Mouse (Mus musculus) heart, postnatal 0 days (tissue): ENCODE results near the gene 1700001K19Rik. TPM values are rescaled to one million over a fixed set of nuclear protein-coding genes. Genes with fewer than 3 reads are reported as not detected.
"Not testable (repeated sequence)": the region's sequence is repeated elsewhere in the genome, so short reads cannot be mapped to it uniquely, and the experiment has no call there.

ENCODE experiments used
- ATAC-seq: fragments of 200-750 bp; cut with Nextera tagmentation; 2 replicates; pipeline ENCODE4 v1.8.0; 2017; ENCODE audit warnings: low read depth, moderate number of reproducible peaks, moderate library complexity; ENCODE audit not compliant: insufficient read depth
- DNase-seq: peaks from one replicate; pipeline ENCODE4 v3.0.0-alpha.2; 2016; ENCODE audit warnings: low spot score
- H3K27ac ChIP-seq: fragments of 300-500 bp; sonication (generic); 2 replicates; pipeline ENCODE4 v1.5.1; 2014; ENCODE audit warnings: low read depth, mild to moderate bottlenecking
- H3K27me3 ChIP-seq: fragments of 300-500 bp; sonication (generic); 2 replicates; pipeline ENCODE4 v1.6.1; 2014; ENCODE audit warnings: low read length, mixed read lengths; ENCODE audit not compliant: control insufficient read depth, insufficient read depth
- H3K36me3 ChIP-seq: fragments of 300-500 bp; sonication (generic); replicated peaks from 2 replicates; pipeline ENCODE4 v1.6.1; 2014; ENCODE audit warnings: low read length, mixed read lengths; ENCODE audit not compliant: control insufficient read depth, insufficient read depth
- H3K4me1 ChIP-seq: fragments of 300-500 bp; sonication (generic); 2 replicates; pipeline ENCODE4 v1.6.1; 2014; ENCODE audit warnings: antibody characterized with exemption; ENCODE audit not compliant: control insufficient read depth, insufficient read depth
- H3K4me2 ChIP-seq: fragments of 300-500 bp; sonication (generic); 2 replicates; pipeline ENCODE4 v1.6.1; 2014; ENCODE audit warnings: low read depth, mild to moderate bottlenecking, low read length, moderate library complexity
- H3K4me3 ChIP-seq: fragments of 300-500 bp; sonication (generic); 2 replicates; pipeline ENCODE4 v1.5.1; 2014; ENCODE audit warnings: low read depth, low read length
- H3K9ac ChIP-seq: fragments of 300-500 bp; sonication (generic); replicated peaks from 2 replicates; pipeline ENCODE4 v1.6.1; 2014; ENCODE audit warnings: low read depth, low read length, mixed read lengths
- H3K9me3 ChIP-seq: fragments of 300-500 bp; sonication (generic); replicated peaks from 2 replicates; pipeline ENCODE4 v1.6.1; 2016; ENCODE audit warnings: low read length; ENCODE audit not compliant: control insufficient read depth
- CTCF ChIP-seq: IDR thresholded peaks from 2 replicates; pipeline ENCODE4 v1.5.1; 2016; ENCODE audit warnings: antibody characterized with exemption, control low read depth, low read depth
- EP300 ChIP-seq: IDR thresholded peaks from 2 replicates; pipeline ENCODE4 v1.6.1; 2016; ENCODE audit warnings: antibody characterized with exemption, low read depth
- WGBS: fragments of 180-500 bp; shearing (Covaris S2); extraction: QIAGEN DNeasy Blood & Tissue Kit; methylation state at CpG from one replicate; pipeline ENCODE4 v1.1.7; 2014; 5-methylcytosine and 5-hydroxymethylcytosine counted together
- polyA plus RNA-seq: library from polyadenylated mRNA; unstranded; fragments of >200 nt; fragmentation: Nextera tagmentation; extraction: Ambion mirVana; gene quantifications from 2 replicates; pipeline ENCODE4 v1.2.1, GENCODE M21; 2015
- total RNA-seq: library from RNA; depleted of rRNA; stranded (reverse); fragments of >200 nt; gene quantifications from 2 replicates; pipeline ENCODE4 v1.2.3, GENCODE M21; 2014; ENCODE audit warnings: low replicate concordance

1700001K19Rik gene
- total and polyA plus RNA-seq, 2 experiments from 2014 or later, result not detected

DNA sequence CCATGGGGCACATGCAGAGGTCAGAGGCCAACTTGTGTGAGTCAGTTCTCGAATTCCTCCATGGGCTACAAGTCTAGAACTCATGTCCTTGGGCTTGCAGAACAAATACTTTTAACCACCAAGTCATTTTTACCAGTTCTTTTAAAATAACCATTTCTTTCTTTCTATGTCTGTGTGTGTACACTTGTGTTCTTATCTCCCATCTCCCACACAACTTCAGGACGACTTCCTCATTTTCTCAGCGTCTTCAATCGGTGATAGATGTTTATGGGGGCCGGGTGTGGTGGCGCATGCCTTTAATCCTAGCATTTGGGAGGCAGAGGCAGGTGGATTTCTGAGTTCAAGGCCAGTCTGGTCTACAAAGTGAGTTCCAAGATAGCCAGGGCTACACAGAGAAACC, 31.8 kb upstream of the 1700001K19Rik start:
- no peak overlapping the region for H3K4me3 ChIP-seq
- H3K4me2 ChIP-seq, result no peak overlapping the region
- ATAC-seq (no peak), DNase-seq (no peak)
- H3K9me3 ChIP-seq, result 0 out of 2 replicates have a peak, but pooled peaks cover 4% of the 10 kb centered on the region
- no peaks in the 10 kb centered on the region; the same call in 1 of the 2 replicates for H3K27me3 ChIP-seq
- no peak for TF ChIP-seq CTCF
- TF ChIP-seq EP300, result no peak
- no peak overlapping the region for H3K9ac ChIP-seq
- no peak overlapping the region for H3K27ac ChIP-seq
- WGBS, result 76% methylated on average over 6 of the region's 6 CpGs
- no peaks in the 10 kb centered on the region for H3K4me1 ChIP-seq
- H3K36me3 ChIP-seq, result no peaks in the 10 kb centered on the region

DNA sequence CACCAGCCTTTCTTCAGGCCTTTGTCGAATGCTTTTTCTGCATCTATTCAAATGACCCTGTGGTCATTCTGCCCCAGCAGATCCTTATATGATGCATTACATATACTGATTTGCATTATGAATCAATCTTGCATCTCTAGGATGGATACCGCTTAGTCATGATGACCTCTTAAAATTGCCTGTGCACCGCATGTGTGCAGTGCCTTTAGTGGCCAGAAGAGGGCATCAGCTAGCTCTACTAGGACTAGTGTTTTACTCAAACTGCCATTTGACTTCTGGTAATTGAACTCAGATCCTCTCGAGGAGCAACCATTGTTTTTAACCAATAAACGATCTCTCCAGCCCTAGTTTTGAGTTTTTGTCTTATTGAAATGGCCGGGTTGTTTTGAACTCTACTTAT, 31.4 kb upstream of the 1700001K19Rik start:
- no peak overlapping the region for H3K4me3 ChIP-seq
- H3K9me3 ChIP-seq, result 0 out of 2 replicates have a peak, but pooled peaks cover 4% of the 10 kb centered on the region
- H3K4me2 ChIP-seq, result no peak overlapping the region
- no peak for DNase-seq
- no peak overlapping the region for H3K9ac ChIP-seq
- H3K36me3 ChIP-seq, result no peaks in the 10 kb centered on the region
- no peaks in the 10 kb centered on the region for H3K4me1 ChIP-seq
- no peak overlapping the region for H3K27ac ChIP-seq
- ATAC-seq, result no peak
- TF ChIP-seq CTCF, result peak; percentile 26; the same call in 1 of the 2 replicates
- no peak for TF ChIP-seq EP300
- WGBS, result 94% methylated on average over 6 of the region's 6 CpGs
- H3K27me3 ChIP-seq, result no peaks in the 10 kb centered on the region

DNA sequence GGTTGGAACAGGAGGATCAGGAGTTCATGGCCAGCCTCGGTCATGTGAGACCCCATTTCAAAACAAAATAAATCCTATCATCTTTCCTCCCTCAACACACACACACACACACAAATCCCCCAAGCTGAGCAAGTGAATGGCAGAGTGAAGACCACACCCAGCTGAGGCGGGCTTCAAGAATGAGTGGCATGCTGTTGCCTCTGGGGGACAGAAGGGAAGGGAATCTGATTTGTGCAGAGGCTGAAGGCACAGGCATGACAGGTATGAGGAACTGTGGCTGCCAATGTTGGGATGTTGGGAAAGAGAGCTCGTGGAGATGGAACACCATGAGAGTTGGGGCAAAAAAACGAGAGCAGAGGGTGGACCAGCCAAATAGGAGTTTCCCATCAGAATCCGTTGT, 28.9 kb upstream of the 1700001K19Rik start:
- H3K4me2 ChIP-seq, result no peak overlapping the region
- no peak overlapping the region for H3K27ac ChIP-seq
- H3K9me3 ChIP-seq, result 0 out of 2 replicates have a peak, but pooled peaks cover 4% of the 10 kb centered on the region
- no peak for DNase-seq
- no peaks in the 10 kb centered on the region for H3K27me3 ChIP-seq
- no peak for ATAC-seq
- no peak for TF ChIP-seq EP300
- H3K4me1 ChIP-seq, result no peaks in the 10 kb centered on the region
- no peak overlapping the region for H3K9ac ChIP-seq
- H3K4me3 ChIP-seq, result no peak overlapping the region
- WGBS, result 43% methylated on average over 5 of the region's 5 CpGs
- no peaks in the 10 kb centered on the region for H3K36me3 ChIP-seq

DNA sequence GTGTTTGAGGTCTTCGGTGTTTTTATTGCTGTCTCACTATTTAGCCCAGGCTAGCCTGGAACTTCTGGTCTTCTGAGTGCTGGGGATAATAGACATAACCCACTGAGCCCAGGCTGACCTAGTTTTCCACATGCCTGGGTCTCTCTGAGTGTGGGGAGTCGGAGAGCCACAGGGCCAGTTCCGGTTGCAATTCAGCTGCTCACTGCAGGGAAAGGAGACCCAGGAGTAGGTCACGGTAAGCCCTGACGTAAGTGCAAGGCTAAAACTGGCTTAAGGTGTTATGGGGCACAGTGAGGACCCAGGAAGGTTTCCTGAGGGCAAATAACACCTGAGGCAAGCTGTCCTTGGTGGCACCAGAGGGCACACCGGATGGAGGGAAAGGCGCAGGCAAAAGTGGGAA, 25.0 kb upstream of the 1700001K19Rik start:
- ATAC-seq, result no peak
- H3K9me3 ChIP-seq, result no peaks in the 10 kb centered on the region
- H3K9ac ChIP-seq, result no peak overlapping the region
- WGBS, result 82% methylated on average over 7 of the region's 7 CpGs
- H3K27ac ChIP-seq, result no peak overlapping the region
- H3K27me3 ChIP-seq, result no peaks in the 10 kb centered on the region
- H3K4me1 ChIP-seq, result no peaks in the 10 kb centered on the region
- H3K4me3 ChIP-seq, result no peak overlapping the region
- no peak overlapping the region for H3K4me2 ChIP-seq
- DNase-seq, result no peak
- TF ChIP-seq CTCF, result no peak
- H3K36me3 ChIP-seq, result no peaks in the 10 kb centered on the region

DNA sequence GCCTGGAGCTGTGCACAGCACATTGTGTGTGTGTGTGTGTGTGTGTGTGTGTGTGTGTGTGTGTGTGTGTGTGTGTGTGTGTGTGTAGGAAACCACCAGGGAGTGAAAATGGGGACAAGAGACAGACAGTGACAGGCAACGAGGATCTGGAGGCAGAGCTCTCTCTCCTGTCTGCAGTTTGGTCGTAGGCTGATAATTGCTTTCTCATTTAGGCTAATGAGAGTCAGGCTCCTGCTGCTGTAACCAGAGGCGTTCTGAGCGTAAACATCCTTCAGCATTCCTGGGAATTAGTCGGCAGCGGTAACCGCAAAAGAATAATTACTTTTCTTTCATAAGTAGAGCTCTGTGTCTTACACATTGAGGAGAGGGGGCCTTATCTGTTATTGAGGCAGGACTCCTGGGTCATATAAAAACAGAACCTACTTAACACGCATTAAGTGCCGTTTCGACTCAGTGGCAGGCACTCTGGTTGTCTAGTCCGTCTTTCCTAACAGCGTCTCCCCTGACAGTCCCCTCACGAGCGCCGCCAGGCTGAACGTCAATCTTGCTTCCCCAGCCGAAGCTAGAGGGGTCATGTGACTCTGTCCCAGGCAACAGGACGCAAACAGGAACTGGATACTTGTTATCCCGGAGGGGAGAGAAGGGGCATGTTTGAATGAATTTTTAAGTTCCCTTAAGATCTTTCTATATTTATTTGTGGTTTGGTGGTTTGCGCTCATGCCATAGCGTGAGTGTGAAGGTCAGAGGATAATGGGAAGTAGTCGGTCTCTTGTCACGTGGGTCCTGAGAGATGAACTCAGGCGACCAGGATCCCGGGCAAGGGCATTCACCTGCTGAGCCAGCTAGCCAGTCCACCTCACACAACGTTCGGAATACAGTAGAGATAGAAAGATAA, 24.2 kb upstream of the 1700001K19Rik start:
- Histone ChIP-seq H3K4me1 (0 out of 2 replicates have a peak, but pooled peaks cover 2% of the 10 kb centered on the region), H3K27me3 (no peaks in the 10 kb centered on the region), H3K4me3 (peak overlapping the region; percentile 36), H3K9me3 (no peaks in the 10 kb centered on the region), H3K27ac (peak overlapping the region; percentile 67), H3K9ac (peak overlapping the region; percentile 36; the same call in 1 of the 2 replicates), H3K4me2 (peak overlapping the region; percentile 65), H3K36me3 (no peaks in the 10 kb centered on the region)
- under 1% methylated on average over 27 of the region's 27 CpGs for WGBS
- DNase-seq, result peak; percentile 73
- TF ChIP-seq EP300 (no peak), CTCF (peak; percentile 23)
- peak; percentile 66 for ATAC-seq

DNA sequence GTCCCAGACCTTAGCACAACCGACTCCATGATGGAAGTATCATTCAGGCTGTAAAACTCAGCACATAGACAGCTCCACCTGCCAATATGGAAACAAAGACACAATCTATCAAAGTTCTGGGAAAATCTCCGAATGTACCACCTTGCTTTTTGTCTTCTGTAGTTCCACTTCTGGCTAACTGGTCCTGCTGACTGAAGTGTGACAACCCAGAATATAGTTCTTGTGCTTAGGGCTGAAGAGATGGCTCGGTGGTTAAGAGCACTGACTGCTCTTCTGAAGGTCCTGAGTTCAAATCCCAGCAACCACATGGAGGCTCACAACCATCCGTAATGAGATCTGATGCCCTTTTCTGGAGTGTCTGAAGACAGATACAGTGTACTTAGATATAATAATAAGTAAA, 23.0 kb upstream of the 1700001K19Rik start:
- H3K4me1 ChIP-seq, ATAC-seq, H3K9me3 ChIP-seq, H3K9ac ChIP-seq, DNase-seq, H3K36me3 ChIP-seq, H3K27ac ChIP-seq, H3K4me2 ChIP-seq, H3K27me3 ChIP-seq, H3K4me3 ChIP-seq: not testable (repeated sequence)
- WGBS, result 85% methylated on average over 4 of the region's 4 CpGs
